Mouse (Mus musculus) 3T3-L1 (cell line): Measurements from ENCODE around the gene Hvcn1.

Source experiments
- DNase-seq: peaks from one replicate; pipeline ENCODE4 v3.0.0-alpha.2; 2015; ENCODE audit warnings: low read depth, low spot score

The Hvcn1 gene

DNA sequence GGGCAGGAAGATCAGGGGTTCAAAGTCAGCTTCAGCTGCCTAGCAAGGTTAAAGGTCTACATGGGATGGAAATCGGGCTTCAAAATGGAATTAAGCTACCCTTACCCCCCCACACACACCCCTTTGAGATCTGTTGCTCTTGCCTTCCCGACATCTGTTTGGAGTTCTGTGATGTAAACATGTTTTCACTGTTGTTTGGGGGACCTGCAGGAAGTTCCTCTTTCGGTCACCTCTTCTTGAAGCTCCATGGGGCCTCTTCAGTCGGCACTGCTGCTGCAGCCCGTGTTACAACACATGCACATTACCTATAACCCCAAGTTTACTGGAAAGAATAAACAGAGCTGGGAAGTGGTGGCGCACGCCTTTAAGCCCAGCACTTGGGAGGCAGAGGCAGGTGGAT is 60.5 kb downstream of the Hvcn1 start:
- no peak for DNase-seq

DNA sequence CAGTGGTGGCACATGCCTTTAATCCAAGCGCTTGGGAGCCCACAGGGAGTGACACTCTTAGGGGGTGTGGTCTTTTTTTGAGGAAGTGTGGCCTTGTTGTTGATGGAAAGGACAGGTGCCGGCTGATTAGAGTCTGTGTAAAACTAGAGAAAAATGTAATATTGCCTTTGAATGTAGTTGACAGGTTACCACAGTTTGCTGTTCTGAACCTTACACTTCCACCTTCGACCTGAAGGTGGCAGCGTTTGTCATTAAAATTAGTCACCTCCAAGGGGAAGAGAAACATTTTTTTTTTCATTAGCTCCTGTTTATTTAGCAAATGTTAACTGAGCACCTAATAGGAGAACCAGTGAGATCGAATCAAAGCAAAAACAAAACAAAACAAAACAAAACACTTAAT is 61.3 kb downstream of the Hvcn1 start:
- peak; percentile 86 for DNase-seq

- DNase-seq = peak; percentile 36
Measured at GRCm38 (mm10) chr5:122268858-122269604, 62.4 kb downstream of the Hvcn1 start.

DNA sequence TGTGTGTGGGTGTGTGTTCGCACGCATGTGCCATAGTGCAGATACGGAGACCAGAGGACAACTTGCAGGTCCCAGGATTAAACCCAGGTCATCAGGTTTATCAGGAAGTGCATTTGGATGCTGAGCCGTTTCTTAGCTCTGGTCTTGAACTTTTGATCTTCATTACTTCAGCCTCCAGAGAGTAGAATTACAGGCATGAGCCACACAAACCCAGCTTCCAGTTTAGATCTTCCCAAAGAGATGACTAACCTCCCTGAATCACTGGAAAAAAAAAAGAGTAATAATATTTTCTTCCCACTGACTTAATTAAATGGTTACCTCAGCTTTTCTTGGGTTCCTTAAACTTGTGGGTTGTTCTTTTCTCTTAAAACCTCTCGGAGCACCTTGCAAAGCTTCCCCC is 66.2 kb downstream of the Hvcn1 start:
- DNase-seq = peak; percentile 58

GRCm38 (mm10) chr5:122274785-122275184 is 68.2 kb downstream of the Hvcn1 start:
- no peak for DNase-seq

DNA sequence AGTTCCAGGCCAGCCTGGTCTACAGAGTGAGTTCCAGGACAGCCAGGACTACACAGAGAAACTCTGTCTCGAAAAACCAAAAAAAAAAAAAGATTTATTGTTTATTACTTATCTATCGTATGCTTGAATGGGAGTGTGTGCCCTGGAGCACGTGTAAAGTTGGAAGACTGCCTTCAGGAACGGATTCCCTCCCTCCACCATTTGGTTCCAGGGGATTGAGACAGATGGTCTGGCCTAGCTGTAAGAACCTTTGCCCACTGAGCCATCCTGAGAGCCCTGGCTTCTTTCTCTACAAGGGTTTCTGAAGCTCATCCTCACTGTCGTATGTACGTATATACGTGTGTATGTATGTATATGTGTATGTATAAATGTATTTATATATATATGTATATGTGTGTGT is 72.3 kb downstream of the Hvcn1 start:
- DNase-seq = no peak

- no peak for DNase-seq
Measured at GRCm38 (mm10) chr5:122279799-122280421, 73.3 kb downstream of the Hvcn1 start.

DNA sequence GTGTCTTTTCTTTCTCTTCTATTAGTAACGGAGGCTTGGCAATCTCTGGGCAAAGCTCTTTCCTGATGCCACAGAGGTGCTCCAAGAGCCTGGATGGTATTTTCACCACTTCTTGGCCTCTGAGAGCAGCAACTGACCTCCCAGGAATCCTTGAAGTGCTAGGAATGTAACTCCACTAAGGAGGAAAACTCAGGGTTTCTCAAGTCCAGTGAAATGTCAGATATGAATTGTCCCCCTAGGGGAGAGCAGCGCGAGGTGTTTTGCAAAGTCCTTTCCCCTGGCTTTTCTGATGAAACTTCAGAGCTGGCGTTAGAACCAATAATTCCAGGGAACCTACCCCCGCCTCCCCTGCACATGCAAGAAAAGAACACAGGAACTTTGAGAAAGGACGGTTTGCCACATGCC is 73.8 kb downstream of the Hvcn1 start:
- DNase-seq = peak; percentile 55

- no peak for DNase-seq
Measured at GRCm38 (mm10) chr5:122280827-122281462, 74.3 kb downstream of the Hvcn1 start.

- DNase-seq = no peak
Measured at GRCm38 (mm10) chr5:122283828-122284182, 77.2 kb downstream of the Hvcn1 start.

GRCm38 (mm10) chr5:122284183-122285028 is 77.8 kb downstream of the Hvcn1 start, which contains the start of gene Pptc7:
Gene Pptc7, plus strand, starts transcription at chr5:122284365.
- peak; percentile 87 for DNase-seq

- peak; percentile 45 for DNase-seq
Measured at GRCm38 (mm10) chr5:122285029-122285766, 78.6 kb downstream of the Hvcn1 start.

DNA sequence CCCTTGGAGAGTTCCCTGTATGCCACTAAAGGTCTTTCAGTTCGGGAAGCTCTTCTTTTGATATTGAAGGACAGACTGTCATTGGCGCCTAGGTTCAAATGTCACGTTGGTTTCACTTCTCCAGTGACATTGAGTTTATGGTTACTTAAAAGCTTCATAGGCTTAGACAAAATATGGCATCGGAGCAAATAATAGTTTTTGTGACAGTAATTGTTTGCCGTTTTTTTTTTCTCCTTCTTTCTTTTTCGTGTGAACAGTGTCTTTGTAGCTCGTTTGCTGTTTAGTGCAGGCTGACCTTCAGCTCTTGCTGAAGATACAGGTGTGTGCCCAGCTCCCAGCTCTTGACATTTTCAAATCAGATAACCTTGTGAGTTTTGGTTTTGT is 79.2 kb downstream of the Hvcn1 start:
- DNase-seq = no peak

DNA sequence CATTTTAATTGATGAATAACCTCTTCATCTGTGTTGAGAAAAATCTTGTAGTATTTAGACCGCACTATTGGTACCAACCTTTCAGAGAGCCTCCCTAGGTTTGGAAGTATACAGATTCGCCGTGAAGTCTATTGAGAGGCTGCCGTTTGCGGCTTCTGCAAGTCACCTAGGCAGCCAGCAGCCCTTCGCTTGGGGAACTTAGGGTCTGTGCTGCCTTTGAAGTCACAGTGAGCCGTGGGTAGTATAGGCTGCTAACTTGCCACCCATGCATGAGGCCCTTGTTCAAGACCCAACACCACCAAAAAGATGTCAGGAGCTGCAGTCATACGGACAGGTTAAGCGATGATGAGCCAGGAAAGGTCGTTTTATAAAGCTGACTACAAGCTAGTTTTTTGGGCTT is 79.6 kb downstream of the Hvcn1 start:
- DNase-seq = no peak

DNA sequence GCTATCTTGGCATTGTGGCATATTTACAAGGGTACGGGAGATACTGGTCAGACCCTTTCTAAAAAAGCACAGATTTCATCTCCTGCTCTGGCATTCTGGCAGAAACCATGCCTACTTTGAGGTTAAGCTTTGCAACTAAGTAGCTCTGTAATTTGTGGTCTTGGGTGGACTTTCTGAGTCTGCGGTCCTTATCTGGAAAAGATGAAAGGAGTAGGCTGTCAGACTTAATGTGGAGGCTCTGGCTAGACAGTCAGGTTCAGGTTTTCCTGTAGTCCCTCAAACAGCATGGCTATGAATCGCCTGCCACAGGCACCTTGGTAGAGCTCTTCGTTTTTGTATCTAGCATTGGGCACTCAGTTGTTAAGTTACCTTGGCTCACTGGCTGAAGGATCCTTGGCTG is 80.4 kb downstream of the Hvcn1 start:
- DNase-seq = no peak

DNA sequence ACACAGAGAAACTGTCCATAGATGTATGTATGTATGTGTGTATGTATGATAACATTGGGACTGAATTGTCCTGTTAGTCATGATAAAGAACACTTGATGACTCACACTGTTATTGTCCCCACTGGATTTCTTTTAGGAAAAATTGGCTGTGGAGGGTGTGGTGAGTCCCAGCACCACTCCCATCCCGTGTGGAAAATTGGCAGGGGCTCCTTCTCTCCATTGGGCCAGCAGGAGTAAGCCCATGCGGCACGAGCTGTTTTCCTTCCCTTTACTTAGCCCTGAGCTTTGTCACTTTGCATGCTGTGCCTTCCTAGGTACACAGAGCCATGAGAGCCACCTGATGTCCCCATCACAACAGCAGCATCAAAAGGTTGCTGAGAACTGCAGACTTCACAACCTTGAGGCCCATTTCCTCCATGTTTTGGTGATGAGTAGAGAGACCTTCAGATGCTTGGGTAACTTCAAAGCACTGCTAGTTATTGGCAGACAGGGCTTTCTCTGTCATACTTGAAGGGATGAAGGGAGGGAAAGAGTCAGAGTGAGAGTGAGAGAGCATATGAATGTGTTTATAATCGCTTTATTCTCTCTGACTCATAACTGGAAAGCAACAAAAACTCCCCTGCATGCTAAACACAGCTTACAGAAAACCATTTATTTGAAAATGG is 81.7 kb downstream of the Hvcn1 start:
- DNase-seq = peak; percentile 46

GRCm38 (mm10) chr5:122291149-122291548 is 84.5 kb downstream of the Hvcn1 start:
- DNase-seq = no peak
